Mouse (Mus musculus) heart, postnatal 0 days (tissue): ENCODE results near the gene Pabpn1l.

Experiments
- CTCF ChIP-seq: IDR thresholded peaks from 2 replicates; pipeline ENCODE4 v1.5.1; 2016; ENCODE audit warnings: antibody characterized with exemption, control low read depth, low read depth
- EP300 ChIP-seq: IDR thresholded peaks from 2 replicates; pipeline ENCODE4 v1.6.1; 2016; ENCODE audit warnings: antibody characterized with exemption, low read depth

DNA sequence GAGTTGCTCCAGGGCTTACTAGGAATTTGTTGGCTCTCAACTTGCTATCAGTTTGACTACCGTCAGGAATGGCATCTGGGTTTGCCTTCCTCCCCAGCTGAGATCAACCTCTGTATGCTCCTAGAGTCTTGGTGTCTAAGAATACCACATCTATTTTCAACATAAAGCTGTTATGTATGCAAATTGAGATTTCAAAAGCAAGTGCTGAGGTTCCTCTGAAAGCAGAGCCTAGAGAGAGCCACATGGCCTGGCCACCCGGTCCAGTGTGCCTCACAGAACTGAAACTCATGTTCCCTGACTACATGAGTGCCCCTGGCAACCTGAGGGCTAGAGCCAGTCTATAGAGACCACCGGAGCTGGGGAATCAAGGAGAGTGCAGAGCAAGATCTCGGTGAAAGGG, 17.2 kb downstream of the Pabpn1l start:
- TF ChIP-seq CTCF (no peak), EP300 (no peak)
